Mouse (Mus musculus) common myeloid progenitor, adult 5-6 weeks (primary cell): ENCODE measurements around the gene Cd164l2. TPM values are rescaled to one million over a fixed set of nuclear protein-coding genes. Genes with fewer than 3 reads are reported as not detected.

ENCODE experiments used
- ATAC-seq: replicated peaks from 2 replicates; pipeline ENCODE4 v1.8.0; 2016; ENCODE audit warnings: low read depth, mild to moderate bottlenecking, moderate TSS enrichment, inconsistent platforms; ENCODE audit not compliant: poor library complexity, severe bottlenecking
- total RNA-seq: library from RNA; stranded (forward); fragments of 200-1000, 187-1606 nt; gene quantifications from 2 replicates; pipeline ENCODE4 v1.2.3, GENCODE M21; 2017

The Cd164l2 gene
- total RNA-seq, 1 experiment from 2014 or later = not detected

GRCm38 (mm10) chr4:133250609-133251008 lies 38.7 kb downstream of the Cd164l2 start:
- ATAC-seq = peak; percentile 33; the same call in 1 of the 2 replicates

- no peak for ATAC-seq
Observed at GRCm38 (mm10) chr4:133251214-133251613, 39.3 kb downstream of the Cd164l2 start.

GRCm38 (mm10) chr4:133252089-133252488 lies 40.2 kb downstream of the Cd164l2 start:
- ATAC-seq = no peak

GRCm38 (mm10) chr4:133253412-133253811 lies 41.5 kb downstream of the Cd164l2 start:
- ATAC-seq = no peak

GRCm38 (mm10) chr4:133255392-133255791 lies 43.5 kb downstream of the Cd164l2 start:
- ATAC-seq = no peak

GRCm38 (mm10) chr4:133256820-133257219 lies 44.9 kb downstream of the Cd164l2 start:
- no peak for ATAC-seq

GRCm38 (mm10) chr4:133257230-133257629 lies 45.3 kb downstream of the Cd164l2 start:
- no peak for ATAC-seq

GRCm38 (mm10) chr4:133257798-133258408 lies 46.0 kb downstream of the Cd164l2 start:
- no peak for ATAC-seq

- peak; percentile 28; the same call in 1 of the 2 replicates for ATAC-seq
Observed at GRCm38 (mm10) chr4:133261641-133262374, 49.9 kb downstream of the Cd164l2 start.

GRCm38 (mm10) chr4:133262375-133262765 lies 50.4 kb downstream of the Cd164l2 start:
- peak; percentile 72 for ATAC-seq

GRCm38 (mm10) chr4:133262882-133263281 lies 51.0 kb downstream of the Cd164l2 start, which contains the start of gene Sytl1:
Gene Sytl1 (minus strand): TSS chr4:133263113.
- peak; percentile 48; the same call in 1 of the 2 replicates for ATAC-seq

GRCm38 (mm10) chr4:133263756-133264155 lies 51.8 kb downstream of the Cd164l2 start:
- no peak for ATAC-seq

- no peak for ATAC-seq
Observed at GRCm38 (mm10) chr4:133264559-133264958, 52.6 kb downstream of the Cd164l2 start.

GRCm38 (mm10) chr4:133265297-133265696 lies 53.4 kb downstream of the Cd164l2 start:
- ATAC-seq = no peak

- ATAC-seq = no peak
Observed at GRCm38 (mm10) chr4:133265759-133266158, 53.8 kb downstream of the Cd164l2 start.

- no peak for ATAC-seq
Observed at GRCm38 (mm10) chr4:133266248-133266880, 54.4 kb downstream of the Cd164l2 start.

- ATAC-seq = no peak
Observed at GRCm38 (mm10) chr4:133268931-133269330, 57.0 kb downstream of the Cd164l2 start.

GRCm38 (mm10) chr4:133269596-133269995 lies 57.7 kb downstream of the Cd164l2 start:
- no peak for ATAC-seq

GRCm38 (mm10) chr4:133270929-133271328 lies 59.0 kb downstream of the Cd164l2 start:
- ATAC-seq = no peak
